Mouse (Mus musculus) intestine, embryonic 16.5 days (tissue): ENCODE data around the gene Ppp1r17. TPM values are rescaled to one million over a fixed set of nuclear protein-coding genes. Genes with fewer than 3 reads are reported as not detected.

Experiments
- ATAC-seq: fragments of 200-750 bp; cut with Nextera tagmentation; 2 replicates; pipeline ENCODE4 v1.8.0; 2017; ENCODE audit warnings: moderate TSS enrichment, moderate library complexity
- H3K27ac ChIP-seq: fragments of 300-500 bp; sonication (generic); 2 replicates; pipeline ENCODE4 v1.5.1; 2014; ENCODE audit warnings: mild to moderate bottlenecking, low read length
- H3K27me3 ChIP-seq: fragments of 300-500 bp; sonication (generic); replicated peaks from 2 replicates; pipeline ENCODE4 v1.6.1; 2014; ENCODE audit warnings: low read length, control low read depth, mixed read lengths; ENCODE audit not compliant: control insufficient read depth, insufficient read depth
- H3K36me3 ChIP-seq: fragments of 300-500 bp; sonication (generic); 2 replicates; pipeline ENCODE4 v1.6.1; 2014; ENCODE audit warnings: low read length, control low read depth; ENCODE audit not compliant: control insufficient read depth, insufficient read depth
- H3K4me1 ChIP-seq: fragments of 300-500 bp; sonication (generic); 2 replicates; pipeline ENCODE4 v1.6.1; 2014; ENCODE audit warnings: low read length, control low read depth, mixed read lengths; ENCODE audit not compliant: control insufficient read depth, insufficient read depth
- H3K4me2 ChIP-seq: fragments of 300-500 bp; sonication (generic); 2 replicates; pipeline ENCODE4 v1.6.1; 2014; ENCODE audit warnings: low read depth, low read length, control low read depth
- H3K4me3 ChIP-seq: fragments of 300-500 bp; sonication (generic); 2 replicates; pipeline ENCODE4 v1.5.1; 2014; ENCODE audit warnings: mild to moderate bottlenecking, low read length
- H3K9ac ChIP-seq: fragments of 300-500 bp; sonication (generic); 2 replicates; pipeline ENCODE4 v1.6.1; 2014; ENCODE audit warnings: low read depth, low read length
- H3K9me3 ChIP-seq: fragments of 300-500 bp; sonication (generic); 2 replicates; pipeline ENCODE4 v1.6.1; 2016; ENCODE audit warnings: low read length, control low read depth; ENCODE audit not compliant: control insufficient read depth
- WGBS: fragments of 180-500 bp; shearing (Covaris S2); extraction: QIAGEN DNeasy Blood & Tissue Kit; methylation state at CpG from one replicate; pipeline ENCODE4 v1.1.7; 2014; 5-methylcytosine and 5-hydroxymethylcytosine counted together
- polyA plus RNA-seq: library from polyadenylated mRNA; unstranded; fragments of >200 nt; fragmentation: Nextera tagmentation; extraction: Ambion mirVana; gene quantifications from 2 replicates; pipeline ENCODE4 v1.2.1, GENCODE M21; 2015

Gene Ppp1r17
- polyA plus RNA-seq, 1 experiment from 2014 or later, result 0.29 TPM

DNA sequence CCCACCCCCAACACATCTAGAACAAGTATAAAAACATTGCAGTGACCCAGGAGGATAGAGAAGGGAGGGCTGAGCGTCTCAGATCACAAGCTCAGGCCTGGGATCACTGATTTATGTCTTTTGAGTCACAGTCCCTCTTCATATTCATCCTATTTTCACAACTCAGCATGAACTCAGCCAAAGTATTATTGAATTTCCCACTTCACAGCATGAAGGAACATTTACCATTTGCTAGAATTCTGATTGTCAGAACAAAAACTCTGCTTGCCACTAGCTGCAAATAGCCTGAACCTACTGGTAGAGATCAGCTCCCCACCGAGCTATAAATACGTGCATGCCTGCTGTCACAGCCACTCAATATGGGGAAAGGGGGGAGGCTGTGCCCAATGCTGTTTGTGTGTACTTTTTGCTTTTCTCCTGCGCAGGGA lies 59.1 kb downstream of the Ppp1r17 start:
- H3K4me2 ChIP-seq, result no peak overlapping the region
- WGBS, result 45% methylated on average over 4 of the region's 4 CpGs
- H3K9ac ChIP-seq, result no peak overlapping the region
- no peaks in the 10 kb centered on the region for H3K4me1 ChIP-seq
- no peak overlapping the region for H3K27ac ChIP-seq
- H3K9me3 ChIP-seq, result no peaks in the 10 kb centered on the region
- H3K36me3 ChIP-seq, result no peaks in the 10 kb centered on the region
- ATAC-seq, result no peak
- no peaks in the 10 kb centered on the region for H3K27me3 ChIP-seq
- no peak overlapping the region for H3K4me3 ChIP-seq

Other genes starting within 250 kb of the Ppp1r17 start
- gene Itprid1, start 180.6 kb upstream of the Ppp1r17 start, polyA plus RNA-seq, result not detected in 2 replicates